Mouse (Mus musculus) stomach, postnatal 0 days (tissue): Measurements from ENCODE around the gene Cmya5.

ENCODE experiments used
- CTCF ChIP-seq: IDR thresholded peaks from 2 replicates; pipeline ENCODE4 v1.5.1; 2016; ENCODE audit warnings: antibody characterized with exemption, low read depth, mild to moderate bottlenecking, moderate library complexity
- EP300 ChIP-seq: optimal IDR thresholded peaks from 2 replicates; pipeline ENCODE3; 2016; ENCODE audit warnings: antibody characterized with exemption

DNA sequence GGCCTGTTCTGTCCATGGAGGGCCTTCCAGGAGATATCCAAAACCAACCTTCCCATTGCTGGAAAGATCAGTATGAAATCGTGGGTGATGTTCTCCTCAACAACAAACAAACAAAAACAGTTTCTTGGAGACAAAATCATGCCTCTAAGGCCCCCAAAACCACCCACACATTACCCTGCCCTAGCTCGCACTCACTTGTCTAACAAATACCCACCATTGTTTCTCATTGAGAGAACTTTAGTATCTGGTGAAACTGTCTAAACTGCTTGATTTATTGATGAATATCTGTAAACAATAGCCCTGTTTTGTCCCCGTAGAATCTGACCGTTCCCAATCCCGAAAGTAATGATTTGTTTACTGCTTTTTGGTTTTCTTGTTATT, 48.1 kb upstream of the Cmya5 start:
- TF ChIP-seq CTCF (no peak), EP300 (no peak)
